Mouse (Mus musculus): ENCODE results near the gene Pcbp2.

Gene Pcbp2

DNA sequence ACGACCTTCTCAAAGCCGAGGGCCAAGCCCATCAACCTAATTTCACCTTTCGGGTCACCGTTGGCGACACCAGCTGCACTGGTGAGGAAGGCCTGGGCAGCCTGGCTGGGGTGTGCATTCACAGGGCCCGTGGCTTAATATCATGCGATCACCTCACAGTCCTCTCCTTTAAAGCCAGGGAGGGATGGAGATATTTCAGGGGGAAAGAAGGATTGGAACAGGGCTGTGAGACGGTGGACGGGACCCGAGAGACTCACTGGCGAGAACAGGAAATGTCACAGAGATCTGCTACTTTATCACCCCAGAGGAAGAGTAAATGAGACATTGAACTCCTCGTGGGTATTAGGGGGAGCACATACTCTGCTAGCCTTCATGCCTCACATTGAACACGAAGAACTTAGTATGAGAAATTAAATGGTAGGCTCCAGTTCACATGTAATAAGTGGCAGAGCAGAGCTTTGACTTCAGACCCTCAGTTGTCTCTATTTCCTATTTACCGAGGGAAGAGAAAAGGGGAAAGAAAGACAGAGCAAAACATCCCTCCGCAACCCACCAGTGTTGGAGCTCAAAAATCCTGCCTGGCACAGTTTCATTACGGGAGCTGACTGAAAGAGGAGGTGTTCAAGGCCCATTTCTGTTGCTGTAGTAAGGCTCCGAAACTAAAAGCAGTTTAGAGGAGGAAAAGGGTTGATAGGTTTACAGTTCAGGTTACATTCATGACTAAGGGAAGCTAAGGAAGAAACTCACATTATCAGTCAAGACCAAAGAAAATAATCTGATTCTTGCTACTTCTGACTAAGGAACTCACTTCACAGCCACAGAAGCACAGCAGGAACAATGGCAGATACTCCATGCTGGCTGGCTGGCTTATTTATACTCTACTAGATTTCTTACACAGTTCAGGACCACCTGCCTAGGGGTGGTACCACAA, 49.1 kb downstream of the Pcbp2 start:
- in situ Hi-C loops (cut with MboI, MseI), result loop anchor here (5.0 kb wide), 1 partner anchor 47 kb away; the partner anchor contains the start of gene Pcbp2

DNA sequence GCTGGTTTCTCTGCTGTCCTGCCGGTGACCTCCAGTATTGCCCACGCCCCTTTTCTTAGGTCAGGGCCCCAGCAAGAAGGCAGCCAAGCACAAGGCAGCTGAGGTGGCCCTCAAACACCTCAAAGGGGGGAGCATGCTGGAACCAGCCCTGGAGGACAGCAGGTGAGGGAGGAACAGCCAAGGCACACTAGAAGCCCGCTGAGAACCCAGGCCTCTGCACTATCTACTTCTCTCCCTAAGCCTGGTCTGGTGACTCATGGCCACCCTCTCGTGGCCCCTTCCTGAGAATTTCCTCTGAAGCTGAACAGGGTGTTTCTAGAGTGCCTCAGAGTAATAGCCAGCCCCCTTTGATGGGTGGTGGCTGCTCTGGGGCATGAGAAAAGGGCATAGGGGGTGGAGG, 50.1 kb downstream of the Pcbp2 start:
- in situ Hi-C loops (cut with MboI, MseI), result no loop called here

GRCm38 (mm10) chr15:102521480-102521879, 51.1 kb downstream of the Pcbp2 start:
- in situ Hi-C loops (cut with MboI, MseI), result no loop called here

DNA sequence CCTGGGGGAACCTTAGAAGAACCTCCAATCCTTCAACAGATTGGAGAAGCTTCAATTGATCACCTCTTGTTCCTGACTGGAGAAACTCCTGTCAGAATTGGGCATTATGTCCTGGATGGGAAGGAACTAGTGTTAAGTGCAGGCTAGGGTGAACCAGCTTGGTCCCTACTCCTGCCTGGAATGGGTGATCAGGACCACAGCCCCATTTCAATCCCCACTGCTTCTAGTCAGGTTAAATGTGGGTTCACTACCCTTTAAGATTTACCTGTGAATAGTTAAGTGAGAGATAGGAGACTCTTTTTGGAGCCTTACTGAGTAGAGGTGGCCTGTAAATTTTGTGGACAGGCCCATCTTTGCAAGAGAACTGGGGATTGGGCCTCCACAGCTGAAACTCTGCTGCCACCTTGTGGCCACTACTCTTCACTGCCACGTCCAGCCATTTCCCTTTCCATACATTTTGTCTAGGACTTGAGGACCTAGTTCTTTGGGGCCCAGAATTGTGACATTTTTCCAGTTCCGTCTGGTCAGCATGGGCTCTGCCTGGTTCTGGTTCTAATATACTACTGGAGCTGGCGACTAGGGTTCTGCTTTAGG, 54.6 kb downstream of the Pcbp2 start, which contains the start of gene Npff:
TSS of gene Npff (minus strand) at position 51 of the 594 bp plus-strand sequence.
- in situ Hi-C loops (cut with MboI, MseI), result no loop called here

GRCm38 (mm10) chr15:102526111-102527002, 56.0 kb downstream of the Pcbp2 start:
- in situ Hi-C loops (cut with MboI, MseI), result no loop called here

GRCm38 (mm10) chr15:102527936-102528335, 57.6 kb downstream of the Pcbp2 start:
- in situ Hi-C loops (cut with MboI, MseI), result no loop called here

DNA sequence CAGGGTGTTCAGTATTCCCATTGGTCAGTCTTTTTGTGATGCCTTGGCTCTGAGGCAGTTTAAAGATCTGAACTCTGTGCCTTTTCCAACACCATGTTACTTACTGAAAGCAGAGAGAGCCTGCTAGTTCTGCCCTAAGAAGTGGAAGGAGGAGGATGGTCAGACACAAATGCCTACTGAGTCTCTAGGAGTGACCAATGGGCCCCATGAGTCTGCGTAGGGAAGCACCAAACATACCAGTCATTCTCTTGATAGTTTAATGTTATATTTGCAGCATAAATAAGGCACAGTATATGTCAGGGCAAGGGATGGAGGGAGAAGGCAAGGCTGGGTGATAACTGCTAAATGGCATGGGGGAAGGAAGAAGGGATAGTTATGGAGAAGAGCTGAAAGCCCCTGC, 58.1 kb downstream of the Pcbp2 start:
- in situ Hi-C loops (cut with MboI, MseI), result no loop called here

DNA sequence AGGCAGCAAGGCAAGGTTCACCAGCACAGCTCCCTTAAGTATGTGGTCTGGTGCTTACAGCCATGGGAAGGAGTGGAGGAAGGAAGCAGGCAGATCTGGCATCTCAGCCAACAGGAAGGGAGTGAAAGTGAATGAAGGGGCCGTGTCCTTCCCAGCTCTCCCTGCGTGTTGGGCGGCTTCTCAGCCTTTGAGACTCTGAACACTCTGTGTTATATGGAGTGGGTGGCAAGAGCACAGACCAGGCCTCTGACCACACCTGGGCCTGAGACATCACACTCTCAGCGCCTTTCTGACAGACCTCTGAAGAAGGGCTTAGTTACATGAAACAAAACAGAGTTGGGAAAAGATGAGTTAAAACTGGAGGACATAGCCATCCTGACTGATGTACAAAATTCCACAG, 60.2 kb downstream of the Pcbp2 start:
- in situ Hi-C loops (cut with MboI, MseI), result no loop called here

DNA sequence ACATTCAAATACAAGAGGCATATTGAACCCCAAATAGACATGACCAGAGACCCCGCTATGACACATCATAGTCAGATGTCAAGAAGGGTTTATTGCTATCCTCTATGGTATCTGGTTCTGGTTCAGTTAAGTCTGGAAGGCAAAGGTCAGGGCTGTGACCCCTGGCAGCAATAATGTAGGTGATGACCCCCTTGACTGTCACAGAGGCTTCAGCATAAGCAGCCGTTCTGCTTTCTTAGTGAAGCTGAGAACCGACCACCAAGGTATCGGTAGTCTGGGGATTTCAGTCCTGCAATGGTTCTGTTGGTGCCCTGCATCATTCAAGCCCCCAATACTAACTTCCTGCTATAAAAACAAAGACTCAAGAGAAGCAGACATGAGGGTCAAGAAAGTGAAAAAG, 61.2 kb downstream of the Pcbp2 start:
- in situ Hi-C loops (cut with MboI, MseI), result no loop called here

- in situ Hi-C loops (cut with MboI, MseI), result no loop called here
Observed at GRCm38 (mm10) chr15:102532106-102532900, 62.0 kb downstream of the Pcbp2 start.

DNA sequence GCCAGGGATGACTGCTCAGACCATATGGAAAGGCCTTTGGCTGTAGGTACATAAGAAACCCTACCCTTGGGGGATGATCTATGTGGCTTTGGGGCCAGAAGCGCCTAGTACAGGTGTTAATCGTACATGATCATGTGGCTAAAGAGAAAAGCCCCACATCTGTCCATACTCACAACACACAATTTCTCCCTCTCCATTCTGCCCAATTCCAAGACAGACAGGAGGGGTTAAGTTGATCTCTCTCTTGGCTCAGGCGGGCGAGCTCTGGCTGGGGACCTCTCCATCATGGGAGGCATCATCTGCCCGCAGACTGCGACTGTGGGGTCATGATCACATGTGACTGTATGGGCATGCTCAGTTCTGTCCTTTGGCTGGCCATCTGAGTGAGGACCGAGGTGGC, 63.6 kb downstream of the Pcbp2 start:
- in situ Hi-C loops (cut with MboI, MseI), result no loop called here

GRCm38 (mm10) chr15:102544801-102545200, 74.5 kb downstream of the Pcbp2 start:
- in situ Hi-C loops (cut with MboI, MseI), result no loop called here

DNA sequence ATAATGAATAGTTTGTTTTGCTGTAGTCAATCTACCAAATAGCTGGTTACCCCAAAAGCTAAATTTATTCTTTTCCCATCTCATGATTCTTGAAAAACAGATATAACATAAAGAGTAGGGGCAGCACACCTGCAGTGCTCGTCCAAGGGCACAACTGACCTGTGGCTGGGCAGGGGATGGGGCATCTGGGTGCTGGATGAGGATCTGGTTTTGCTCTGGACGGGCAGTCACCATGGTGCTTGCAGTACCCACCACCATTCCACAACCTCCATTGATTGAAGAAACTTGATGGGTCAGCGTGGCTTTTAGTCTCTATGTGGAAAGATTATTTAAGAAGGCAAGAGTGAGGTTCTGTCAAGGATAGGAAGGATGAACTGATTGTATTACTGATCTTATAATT, 75.9 kb downstream of the Pcbp2 start:
- in situ Hi-C loops (cut with MboI, MseI), result no loop called here

GRCm38 (mm10) chr15:102546677-102547427, 76.5 kb downstream of the Pcbp2 start:
- in situ Hi-C loops (cut with MboI, MseI), result no loop called here

GRCm38 (mm10) chr15:102547478-102547877, 77.1 kb downstream of the Pcbp2 start:
- in situ Hi-C loops (cut with MboI, MseI), result no loop called here
